Mouse (Mus musculus): ENCODE measurements around the gene Mrvi1. TPM values are rescaled to one million over a fixed set of nuclear protein-coding genes. Genes with fewer than 3 reads are reported as not detected.

The Mrvi1 gene
- total and polyA plus RNA-seq, 3 experiments = 0.11 TPM; not detected in 2

DNA sequence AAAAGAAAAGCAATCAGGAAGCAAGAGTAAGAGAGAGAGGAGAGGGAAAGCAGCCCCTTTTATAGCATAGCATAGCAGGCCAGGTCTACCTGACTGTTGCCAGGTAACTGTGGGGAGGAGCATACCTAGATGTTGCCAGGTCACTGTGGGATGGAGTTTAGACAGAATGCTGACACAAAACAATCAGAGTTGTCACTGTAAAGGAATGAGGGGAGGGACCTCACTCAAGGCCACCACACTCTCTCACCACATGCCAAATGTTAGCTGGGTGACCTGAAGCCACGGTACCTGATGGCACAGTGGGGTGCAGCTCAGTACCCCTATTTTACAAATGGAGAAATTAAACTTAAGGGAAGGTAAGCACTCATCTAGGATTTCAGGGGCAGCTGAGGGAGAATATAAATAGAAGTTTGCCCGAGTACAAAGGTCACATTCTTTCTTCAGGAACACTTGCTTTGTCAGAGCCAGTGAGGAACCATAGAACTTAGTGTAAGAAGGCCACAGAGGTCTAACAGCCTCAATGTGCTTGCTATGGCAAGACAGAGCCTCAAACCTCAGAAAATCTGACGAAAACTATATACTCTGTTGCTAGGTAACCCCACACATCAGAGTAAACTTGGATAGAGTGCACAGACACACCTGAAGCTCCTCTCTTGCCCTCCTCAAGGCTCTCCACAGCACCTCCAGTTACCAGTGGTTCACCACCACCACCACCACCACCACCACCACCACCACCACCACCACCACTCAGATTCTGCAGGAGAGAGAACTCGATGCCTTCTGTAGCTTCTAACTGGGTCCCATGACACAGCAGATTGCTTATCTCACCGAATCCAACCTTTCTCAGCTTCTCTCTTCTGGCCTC lies 8.3 kb upstream of the Mrvi1 start:
- Histone ChIP-seq H3K4me1 (ENCODE audit: control insufficient read depth in 1 of 2, insufficient read depth in 2 of 2) (0 out of 4 replicates have a peak, but pooled peaks cover 0 to 3% of the 10 kb centered on the region in 2 experiments), H3K79me2 (replicated peaks; ENCODE audit: control insufficient read depth, extremely low read depth, insufficient read depth, poor library complexity, severe bottlenecking) (no peaks in the 10 kb centered on the region), H3K9ac (ENCODE audit: insufficient read depth, low read depth) (no peak overlapping the region), H3K36me3 (replicated peaks in 1 of 2; ENCODE audit: control insufficient read depth in 1 of 2, insufficient read depth in 1 of 2, low read length in 1 of 2) (no peaks in the 10 kb centered on the region), H3K27ac (ENCODE audit: insufficient read depth, low read depth) (no peak overlapping the region), H3K4me2 (ENCODE audit: insufficient read depth, low read depth, poor library complexity, severe bottlenecking) (no peak overlapping the region), H3K9me3 (replicated peaks; ENCODE audit: low read length) (no peaks in the 10 kb centered on the region), H3K4me3 (replicated peaks in 1 of 3; ENCODE audit: low read depth in 2 of 3, low read length in 2 of 3, poor library complexity in 1 of 3) (no peak overlapping the region), H3K27me3 (replicated peaks) (no peaks in the 10 kb centered on the region)
- in situ Hi-C loops (cut with MboI; ENCODE audit: low pct_ligation_motif_present, low pct_unique_long_range_greater_than_20kb, low sequenced_read_pairs) = no loop called here
- TF ChIP-seq ZMIZ1 (IDR thresholded peaks at IDR 0.05; ENCODE audit: low read depth, low read length) (no peak), ELF1 (IDR thresholded peaks at IDR 0.05; ENCODE audit: low read depth, low read length) (no peak), BHLHE40 (IDR thresholded peaks at IDR 0.05; ENCODE audit: low read depth, low read length) (no peak), CTCF (conservative IDR thresholded peaks at IDR 0.05 in 1 of 2, IDR thresholded peaks at IDR 0.05 in 1 of 2; ENCODE audit: low read depth in 2 of 2, low read length in 2 of 2) (no peak), NELFE (IDR thresholded peaks at IDR 0.05; ENCODE audit: low read depth, low read length) (no peak), MXI1 (IDR thresholded peaks at IDR 0.05; ENCODE audit: low read depth, low read length) (no peak), RAD21 (IDR thresholded peaks at IDR 0.05; ENCODE audit: low read depth, low read length) (no peak), NRF1 (IDR thresholded peaks at IDR 0.05; ENCODE audit: low read depth, low read length) (no peak), JUN (IDR thresholded peaks at IDR 0.05; ENCODE audit: insufficient read depth, low read depth, low read length) (no peak), POLR2AphosphoS2 (IDR thresholded peaks at IDR 0.05; ENCODE audit: low read depth, low read length) (no peak), ETS1 (conservative IDR thresholded peaks at IDR 0.05; ENCODE audit: low read depth, low read length) (no peak), ZNF384 (IDR thresholded peaks at IDR 0.05; ENCODE audit: low read depth, low read length) (no peak), PAX5 (IDR thresholded peaks at IDR 0.05; ENCODE audit: low read length) (no peak), TBP (conservative IDR thresholded peaks at IDR 0.05; ENCODE audit: low read depth, low read length) (no peak), MAX (IDR thresholded peaks at IDR 0.05; ENCODE audit: low read length) (no peak), MAFK (IDR thresholded peaks at IDR 0.05; ENCODE audit: insufficient replicate concordance, low read length) (no peak)
- dilution Hi-C loops (cut with MboI; ENCODE audit: extremely low pct_ligation_motif_present, extremely low pct_unique_long_range_greater_than_20kb, low sequenced_read_pairs) = no loop called here
- DNase-seq (ENCODE audit: extremely low read depth) = no peak

DNA sequence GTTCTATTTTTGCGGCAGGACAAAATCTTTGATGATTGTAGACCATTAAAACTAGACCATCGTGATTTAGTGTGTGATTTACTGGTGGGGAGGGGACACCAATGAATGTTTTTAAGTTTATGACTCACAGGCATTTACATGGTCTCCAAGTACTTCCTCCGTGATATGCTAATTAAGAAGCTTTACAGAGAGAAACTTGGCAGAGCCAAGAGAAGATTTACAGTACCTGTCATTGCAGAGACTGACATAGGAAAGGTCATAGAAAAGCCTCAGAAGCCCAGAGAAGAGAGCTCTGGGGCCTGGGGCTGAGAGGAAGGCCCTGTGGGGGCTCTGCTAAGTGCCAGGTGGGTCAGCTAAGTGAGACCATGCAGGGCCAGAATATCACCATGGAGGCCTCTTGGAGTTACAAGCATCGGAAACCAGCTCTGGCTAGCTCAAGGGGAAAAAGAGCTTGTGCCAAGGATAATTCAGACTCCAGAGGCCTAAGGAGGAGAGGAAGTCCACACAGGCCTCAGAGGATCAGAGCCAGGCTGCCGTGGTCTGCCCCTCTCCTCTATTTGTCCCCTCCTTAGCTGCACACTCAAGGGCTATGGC lies 7.1 kb upstream of the Mrvi1 start:
- TF ChIP-seq SMC3 (IDR thresholded peaks at IDR 0.05; ENCODE audit: low read depth, low read length) = no peak
- dilution Hi-C loops (cut with MboI; ENCODE audit: extremely low pct_ligation_motif_present, extremely low pct_unique_long_range_greater_than_20kb, low sequenced_read_pairs) = no loop called here
- DNase-seq (ENCODE audit: extremely low read depth) = no peak
- Histone ChIP-seq H3K36me3 (replicated peaks in 1 of 2; ENCODE audit: control insufficient read depth in 1 of 2, insufficient read depth in 1 of 2, low read length in 1 of 2) (no peaks in the 10 kb centered on the region), H3K79me2 (replicated peaks; ENCODE audit: control insufficient read depth, extremely low read depth, insufficient read depth, poor library complexity, severe bottlenecking) (no peaks in the 10 kb centered on the region), H3K9me3 (replicated peaks; ENCODE audit: low read length) (no peaks in the 10 kb centered on the region), H3K27me3 (replicated peaks) (no peaks in the 10 kb centered on the region), H3K4me3 (replicated peaks in 1 of 3; ENCODE audit: low read depth in 2 of 3, low read length in 2 of 3, poor library complexity in 1 of 3) (no peak overlapping the region), H3K27ac (ENCODE audit: insufficient read depth, low read depth) (no peak overlapping the region), H3K4me1 (ENCODE audit: control insufficient read depth in 1 of 2, insufficient read depth in 2 of 2) (0 out of 4 replicates have a peak, but pooled peaks cover 0 to 3% of the 10 kb centered on the region in 2 experiments), H3K4me2 (ENCODE audit: insufficient read depth, low read depth, poor library complexity, severe bottlenecking) (no peak overlapping the region), H3K9ac (ENCODE audit: insufficient read depth, low read depth) (no peak overlapping the region)
- in situ Hi-C loops (cut with MboI; ENCODE audit: low pct_ligation_motif_present, low pct_unique_long_range_greater_than_20kb, low sequenced_read_pairs) = no loop called here

Data from CH12.LX (cell line).